Mouse (Mus musculus) heart, adult 2 months (tissue): ENCODE measurements at regions not wholly inside any gene's neighbourhood (a gene's known extent, or its start where the extent isn't known, plus 50 kb on each side); places are given as distances from the start of the nearest gene placed in this dataset.

Experiments
- CTCF ChIP-seq: fragments of 200-600 bp; IDR thresholded peaks from 2 replicates; pipeline ENCODE4 v1.8.1; 2022; ENCODE audit warnings: antibody characterized with exemption, mild to moderate bottlenecking, moderate library complexity
- EP300 ChIP-seq: fragments of 200-500 bp; IDR thresholded peaks from 2 replicates; pipeline ENCODE4 v1.6.1; 2011; ENCODE audit warnings: low read depth, low read length, control low read depth; ENCODE audit not compliant: insufficient read depth
- POLR2A ChIP-seq: fragments of 200-500 bp; IDR thresholded peaks from 2 replicates; pipeline ENCODE4 v1.6.1; 2011; ENCODE audit warnings: mild to moderate bottlenecking, low read depth, low read length, control low read depth; ENCODE audit not compliant: insufficient read depth

DNA sequence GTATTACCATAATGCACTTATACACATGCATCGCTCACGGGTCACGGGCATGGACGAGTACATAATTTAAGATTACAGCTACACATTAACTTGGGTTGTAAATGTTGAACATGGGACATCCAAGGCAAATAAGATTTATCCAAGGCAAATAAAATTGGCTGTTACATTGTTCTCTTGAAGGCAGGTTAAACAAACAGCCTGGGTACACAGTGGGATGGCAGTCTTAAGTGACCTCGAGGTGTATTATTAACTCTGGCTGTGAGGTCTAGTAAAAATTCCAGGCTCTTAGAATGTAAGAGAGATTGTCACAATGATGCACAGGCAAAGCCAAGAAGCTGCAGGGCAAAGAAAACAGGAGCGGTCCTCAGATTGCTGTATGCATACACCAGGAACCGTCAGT is 599.6 kb upstream of the Fam19a5 start:
- TF ChIP-seq EP300 (no peak), CTCF (no peak), POLR2A (no peak)
